Comparison of ENCODE assay signal across 8 mouse cellular contexts in genomic region chr6:113038735-113039058, GRCm38 (mm10). TPM values are rescaled to one million over a fixed set of nuclear protein-coding genes. Genes with fewer than 3 reads are reported as not detected.
DNase-seq lines count a peak whose midpoint lies in the region; ATAC-seq and TF ChIP-seq lines count a peak whose summit lies in the region.

No protein-coding gene starts in this region.

- intact Hi-C loops in left cerebral cortex, postnatal 36 days (cut with DNase I): no loop called here

- 57% methylated on average over 5 of the region's 5 CpGs for WGBS in heart, embryonic 12.5 days
- WGBS in hindbrain, embryonic 15.5 days: 41% methylated on average over 5 of the region's 5 CpGs
- 43% methylated on average over 5 of the region's 5 CpGs for WGBS in midbrain, embryonic 11.5 days
- 86% methylated on average over 5 of the region's 5 CpGs for WGBS in thymus, adult 2 months

- peaks cover 8% of the 10 kb centered on the region; the same call in 1 of the 2 replicates for H3K4me1 ChIP-seq in heart, embryonic 12.5 days (replicated peaks)
- no peaks in the 10 kb centered on the region for H3K4me1 ChIP-seq in brown adipose tissue, adult 24 weeks (ENCODE audit: control insufficient read depth, insufficient read depth, insufficient read length, low read length)
- peaks cover 13% of the 10 kb centered on the region for H3K4me1 ChIP-seq in hindbrain, embryonic 15.5 days (replicated peaks)
- peaks cover 8% of the 10 kb centered on the region; the same call in 1 of the 2 replicates for H3K4me1 ChIP-seq in midbrain, embryonic 11.5 days (ENCODE audit: control insufficient read depth, insufficient read depth, low read length)
- peaks cover 2% of the 10 kb centered on the region; the same call in 1 of the 2 replicates for H3K4me1 ChIP-seq in thymus, adult 2 months (replicated peaks; ENCODE audit: control insufficient read depth, insufficient read depth, low read length)

- no peaks in the 10 kb centered on the region for H3K9me3 ChIP-seq in heart, embryonic 12.5 days (replicated peaks)
- H3K9me3 ChIP-seq in hindbrain, embryonic 15.5 days: no peaks in the 10 kb centered on the region
- H3K9me3 ChIP-seq in midbrain, embryonic 11.5 days (ENCODE audit: control insufficient read depth, low read length): no peaks in the 10 kb centered on the region

- ATAC-seq in heart, embryonic 12.5 days (ENCODE audit: insufficient number of reproducible peaks, low FRiP score): no peak
- ATAC-seq in hindbrain, embryonic 15.5 days (ENCODE audit: low FRiP score, low read depth): no peak
- ATAC-seq in midbrain, embryonic 11.5 days (ENCODE audit: low FRiP score): peak; percentile 73

- TF ChIP-seq CTCF in thymus, adult 2 months (IDR thresholded peaks at IDR 0.05; ENCODE audit: borderline replicate concordance, control insufficient read depth, extremely low read depth, insufficient read depth, low read length, poor library complexity): no peak

- H3K36me3 ChIP-seq in heart, embryonic 12.5 days: no peaks in the 10 kb centered on the region
- no peaks in the 10 kb centered on the region for H3K36me3 ChIP-seq in hindbrain, embryonic 15.5 days
- no peaks in the 10 kb centered on the region for H3K36me3 ChIP-seq in midbrain, embryonic 11.5 days (ENCODE audit: control insufficient read depth, insufficient read depth, low read length)
- no peaks in the 10 kb centered on the region for H3K36me3 ChIP-seq in thymus, adult 2 months (ENCODE audit: control insufficient read depth, insufficient read depth, low read length)

- H3K27me3 ChIP-seq in heart, embryonic 12.5 days (replicated peaks): 0 out of 2 replicates have a peak, but pooled peaks cover 6% of the 10 kb centered on the region
- H3K27me3 ChIP-seq in hindbrain, embryonic 15.5 days: no peaks in the 10 kb centered on the region
- no peaks in the 10 kb centered on the region for H3K27me3 ChIP-seq in midbrain, embryonic 11.5 days (ENCODE audit: control insufficient read depth, insufficient read depth, low read length)
- no peaks in the 10 kb centered on the region for H3K27me3 ChIP-seq in thymus, adult 2 months (ENCODE audit: control insufficient read depth, insufficient read depth, low read length)

- peak overlapping the region; percentile 29; the same call in 1 of the 2 replicates for H3K4me3 ChIP-seq in heart, embryonic 12.5 days
- H3K4me3 ChIP-seq in brown adipose tissue, adult 24 weeks (ENCODE audit: insufficient read depth, low read depth, low read length): peak overlapping the region; percentile 21
- H3K4me3 ChIP-seq in hindbrain, embryonic 15.5 days: no peak overlapping the region
- no peak overlapping the region for H3K4me3 ChIP-seq in midbrain, embryonic 11.5 days (ENCODE audit: low read depth, low read length)
- H3K4me3 ChIP-seq in thymus, adult 2 months (ENCODE audit: control insufficient read depth, insufficient read depth, low read length): no peak overlapping the region

- peak overlapping the region; percentile 58 for H3K9ac ChIP-seq in heart, embryonic 12.5 days
- peak overlapping the region; percentile 21 for H3K9ac ChIP-seq in hindbrain, embryonic 15.5 days
- peak overlapping the region; percentile 28; the same call in 1 of the 2 replicates for H3K9ac ChIP-seq in midbrain, embryonic 11.5 days (ENCODE audit: low read length)

- TF ChIP-seq POLR2A in thymus, adult 2 months (IDR thresholded peaks at IDR 0.05; ENCODE audit: control insufficient read depth, extremely low read depth, insufficient read depth, low read length, poor library complexity): no peak

- peak overlapping the region; percentile 59 for H3K4me2 ChIP-seq in heart, embryonic 12.5 days
- peak overlapping the region; percentile 50 for H3K4me2 ChIP-seq in hindbrain, embryonic 15.5 days
- H3K4me2 ChIP-seq in midbrain, embryonic 11.5 days: peak overlapping the region; percentile 17; the same call in 1 of the 2 replicates

- no peak overlapping the region for H3K27ac ChIP-seq in heart, embryonic 12.5 days (ENCODE audit: poor library complexity, severe bottlenecking)
- peak overlapping the region; percentile 90 for H3K27ac ChIP-seq in brown adipose tissue, adult 24 weeks (replicated peaks; ENCODE audit: low read depth, low read length)
- peak overlapping the region; percentile 58; the same call in 1 of the 2 replicates for H3K27ac ChIP-seq in hindbrain, embryonic 15.5 days (replicated peaks)
- peak overlapping the region; percentile 50 for H3K27ac ChIP-seq in midbrain, embryonic 11.5 days (ENCODE audit: low read depth, low read length)
- H3K27ac ChIP-seq in thymus, adult 2 months (ENCODE audit: control insufficient read depth, insufficient read depth, low read length): no peak overlapping the region

- DNase-seq in heart, adult 18-20 months: no peak
- DNase-seq in midbrain, embryonic 11.5 days (ENCODE audit: low spot score, missing footprints): no peak
- DNase-seq in spleen, adult 18-20 months: no peak
- DNase-seq in thymus, adult 2 months: no peak
- no peak for DNase-seq in left cerebral cortex, postnatal 36 days (ENCODE audit: low spot score in 2 of 2)

RNA-seq across cellular contexts. Expression of gene Thumpd3, which starts 7.3 kb away (rescaled TPM):
- polyA plus RNA-seq in heart, embryonic 12.5 days (2016; fragmentation: Nextera tagmentation; extraction: Ambion mirVana): 41.5 and 46.5 TPM in 2 replicates
- 10 to 100 TPM; 19.8 to 22.5 TPM for total RNA-seq in heart, adult 18-20 months (2021)
- 25.4 and 34.9 TPM in 2 replicates for polyA plus RNA-seq in brown adipose tissue, adult 24 weeks (2012; ENCODE audit: insufficient read depth, insufficient read length, missing spikeins)
- polyA plus RNA-seq in hindbrain, embryonic 15.5 days (2015; fragmentation: Nextera tagmentation; extraction: Ambion mirVana): 50.1 and 50.8 TPM in 2 replicates
- polyA plus RNA-seq in midbrain, embryonic 11.5 days (2014; fragmentation: Nextera tagmentation; extraction: Ambion mirVana): 57.1 and 59.5 TPM in 2 replicates
- polyA plus RNA-seq in thymus, adult 2 months (2012; rRNA removed): 10.7 and 13.4 TPM in 2 replicates
- 10 to 100 TPM; 22.6 to 30.6 TPM for total RNA-seq in left cerebral cortex, postnatal 36 days (2021)

RNA-seq across cellular contexts. Expression of gene Setd5, which starts 38.5 kb away (rescaled TPM):
- 61.0 and 62.9 TPM in 2 replicates for polyA plus RNA-seq in heart, embryonic 12.5 days (2016; fragmentation: Nextera tagmentation; extraction: Ambion mirVana)
- total RNA-seq in heart, adult 18-20 months (2021): 10 to 100 TPM; 27.0 to 31.5 TPM
- polyA plus RNA-seq in brown adipose tissue, adult 24 weeks (2012; ENCODE audit: insufficient read depth, insufficient read length, missing spikeins): 17.0 and 19.0 TPM in 2 replicates
- polyA plus RNA-seq in hindbrain, embryonic 15.5 days (2015; fragmentation: Nextera tagmentation; extraction: Ambion mirVana): 47.5 and 49.5 TPM in 2 replicates
- 75.0 and 75.5 TPM in 2 replicates for polyA plus RNA-seq in midbrain, embryonic 11.5 days (2014; fragmentation: Nextera tagmentation; extraction: Ambion mirVana)
- polyA plus RNA-seq in thymus, adult 2 months (2012; rRNA removed): 51.8 and 52.2 TPM in 2 replicates
- 100 to 1,000 TPM in 1 of 2 experiments, 10 to 100 TPM in 1; 99.2 to 130 TPM for total RNA-seq in left cerebral cortex, postnatal 36 days (2021)

Comparison
In these comparisons a context has a peak if more than half of its experiments do, and no peak if none do; other contexts are left out.
1. H3K27ac ChIP-seq: peak in brown adipose tissue, adult 24 weeks (single experiment), hindbrain, embryonic 15.5 days (single experiment) and midbrain, embryonic 11.5 days (single experiment); none in heart, embryonic 12.5 days (single experiment) and thymus, adult 2 months (single experiment).
2. H3K4me3 ChIP-seq: peak in heart, embryonic 12.5 days (single experiment) and brown adipose tissue, adult 24 weeks (single experiment); none in hindbrain, embryonic 15.5 days (single experiment), midbrain, embryonic 11.5 days (single experiment) and thymus, adult 2 months (single experiment).
3. Peak in every context shown above with its lines, with median percentiles within 50 percentile points of each other: H3K4me2 ChIP-seq and H3K9ac ChIP-seq.